Mouse (Mus musculus): ENCODE results near the gene Abi1. TPM values are rescaled to one million over a fixed set of nuclear protein-coding genes. Genes with fewer than 3 reads are reported as not detected.
"Not testable (repeated sequence)": the region's sequence is repeated elsewhere in the genome, so short reads cannot be mapped to it uniquely, and the experiment has no call there.

The Abi1 gene
- polyA plus RNA-seq, 1 experiment from 2014 or later = 58.1 TPM

GRCm38 (mm10) chr2:22949956-22950355 lies 90.1 kb downstream of the Abi1 start:
- H3K36me3 ChIP-seq = peaks cover 6% of the 10 kb centered on the region; the same call in 1 of the 2 replicates
- H3K4me1 ChIP-seq = no peaks in the 10 kb centered on the region
- no peak overlapping the region for H3K27ac ChIP-seq (replicated peaks)
- no peak overlapping the region for H3K4me3 ChIP-seq
- no peaks in the 10 kb centered on the region for H3K9me3 ChIP-seq
- no peak overlapping the region for H3K9ac ChIP-seq (replicated peaks)
- no peak overlapping the region for H3K4me2 ChIP-seq (replicated peaks)
- WGBS = 67% methylated on average over 4 of the region's 4 CpGs
- no peak for ATAC-seq (replicated peaks)
- H3K27me3 ChIP-seq = no peaks in the 10 kb centered on the region

GRCm38 (mm10) chr2:22933556-22933955 lies 106.5 kb downstream of the Abi1 start:
- no peak overlapping the region for H3K4me3 ChIP-seq
- no peaks in the 10 kb centered on the region for H3K9me3 ChIP-seq
- H3K27me3 ChIP-seq = no peaks in the 10 kb centered on the region
- WGBS = 92% methylated on average over 1 of the region's 1 CpGs
- no peaks in the 10 kb centered on the region for H3K4me1 ChIP-seq
- no peak overlapping the region for H3K4me2 ChIP-seq (replicated peaks)
- no peak overlapping the region for H3K9ac ChIP-seq (replicated peaks)
- peaks cover 40% of the 10 kb centered on the region for H3K36me3 ChIP-seq
- no peak overlapping the region for H3K27ac ChIP-seq (replicated peaks)
- ATAC-seq (replicated peaks) = no peak

DNA sequence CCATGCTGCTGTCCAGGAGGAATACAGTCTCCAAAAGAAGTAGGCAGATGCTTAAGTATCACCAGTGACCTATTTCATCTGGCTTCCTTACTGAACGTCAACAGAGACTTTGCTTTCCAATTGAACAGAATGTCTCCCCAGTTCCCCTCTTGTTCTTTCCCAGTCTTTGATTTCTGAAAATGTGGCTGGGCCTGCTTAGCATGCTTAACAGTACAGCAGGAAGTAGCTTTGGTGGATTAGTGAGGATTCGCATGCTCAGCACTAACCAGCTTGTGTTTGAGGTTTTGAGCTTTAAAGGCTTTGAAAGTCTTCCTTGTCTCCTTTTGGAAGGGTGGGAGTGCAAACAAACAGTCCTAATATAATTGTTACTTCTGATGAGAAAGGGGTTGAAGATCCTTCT lies 111.8 kb downstream of the Abi1 start:
- no peak overlapping the region for H3K4me3 ChIP-seq
- H3K9ac ChIP-seq (replicated peaks) = no peak overlapping the region
- no peak for ATAC-seq (replicated peaks)
- WGBS = 64% methylated on average over 2 of the region's 2 CpGs
- no peaks in the 10 kb centered on the region for H3K9me3 ChIP-seq
- H3K4me1 ChIP-seq = no peaks in the 10 kb centered on the region
- H3K27me3 ChIP-seq = no peaks in the 10 kb centered on the region
- H3K27ac ChIP-seq (replicated peaks) = no peak overlapping the region
- H3K36me3 ChIP-seq = peaks cover 30% of the 10 kb centered on the region; the same call in 1 of the 2 replicates
- no peak overlapping the region for H3K4me2 ChIP-seq (replicated peaks)

GRCm38 (mm10) chr2:22925911-22926310 lies 114.1 kb downstream of the Abi1 start:
- not testable (repeated sequence) for H3K27ac ChIP-seq (replicated peaks); H3K4me1 ChIP-seq; ATAC-seq (replicated peaks); H3K4me2 ChIP-seq (replicated peaks); H3K9ac ChIP-seq (replicated peaks); H3K27me3 ChIP-seq; H3K9me3 ChIP-seq; H3K4me3 ChIP-seq
- H3K36me3 ChIP-seq = peaks cover 23% of the 10 kb centered on the region
- WGBS = 97% methylated on average over 3 of the region's 3 CpGs

DNA sequence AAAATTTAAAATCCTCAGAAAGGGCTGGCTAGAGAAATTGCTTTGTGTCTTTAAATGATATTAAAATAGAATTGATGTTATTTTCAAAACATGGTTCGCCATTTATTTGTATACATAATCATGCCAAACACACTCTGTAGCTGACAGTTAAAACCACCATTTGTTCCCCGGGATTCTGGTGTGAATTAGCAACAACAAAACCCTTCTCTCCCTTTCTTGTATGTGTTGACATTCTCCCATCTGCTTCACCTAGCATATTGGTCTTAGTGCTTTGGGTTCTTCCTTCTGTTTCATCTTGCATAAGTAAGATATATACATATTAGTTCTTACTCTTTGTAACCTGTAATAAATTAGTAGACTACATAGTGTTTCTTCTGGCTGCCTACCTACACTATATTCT lies 121.4 kb downstream of the Abi1 start:
- no peaks in the 10 kb centered on the region for H3K9me3 ChIP-seq
- H3K9ac ChIP-seq (replicated peaks) = no peak overlapping the region
- 66% methylated on average over 2 of the region's 2 CpGs for WGBS
- no peaks in the 10 kb centered on the region for H3K4me1 ChIP-seq
- H3K27ac ChIP-seq (replicated peaks) = no peak overlapping the region
- ATAC-seq (replicated peaks) = no peak; the same call in 1 of the 2 replicates
- H3K36me3 ChIP-seq = peaks cover 40% of the 10 kb centered on the region
- no peaks in the 10 kb centered on the region for H3K27me3 ChIP-seq
- H3K4me2 ChIP-seq (replicated peaks) = no peak overlapping the region
- no peak overlapping the region for H3K4me3 ChIP-seq

GRCm38 (mm10) chr2:22914421-22914820 lies 125.6 kb downstream of the Abi1 start:
- no peak overlapping the region for H3K4me3 ChIP-seq
- no peak overlapping the region for H3K4me2 ChIP-seq (replicated peaks)
- no peaks in the 10 kb centered on the region for H3K9me3 ChIP-seq
- H3K27me3 ChIP-seq = no peaks in the 10 kb centered on the region
- H3K9ac ChIP-seq (replicated peaks) = no peak overlapping the region
- no peak overlapping the region for H3K27ac ChIP-seq (replicated peaks)
- WGBS = 76% methylated on average over 3 of the region's 3 CpGs
- ATAC-seq (replicated peaks) = no peak
- H3K4me1 ChIP-seq = no peaks in the 10 kb centered on the region
- H3K36me3 ChIP-seq = peaks cover 62% of the 10 kb centered on the region

- Histone ChIP-seq H3K9ac (replicated peaks) (no peak overlapping the region), H3K36me3 (peaks cover 43% of the 10 kb centered on the region), H3K9me3 (no peaks in the 10 kb centered on the region), H3K4me1 (no peaks in the 10 kb centered on the region), H3K27ac (replicated peaks) (no peak overlapping the region), H3K4me2 (replicated peaks) (no peak overlapping the region), H3K4me3 (no peak overlapping the region), H3K27me3 (no peaks in the 10 kb centered on the region)
- 95% methylated on average over 3 of the region's 3 CpGs for WGBS
- no peak for ATAC-seq (replicated peaks)
Observed at GRCm38 (mm10) chr2:22903947-22904346, 136.1 kb downstream of the Abi1 start.

DNA sequence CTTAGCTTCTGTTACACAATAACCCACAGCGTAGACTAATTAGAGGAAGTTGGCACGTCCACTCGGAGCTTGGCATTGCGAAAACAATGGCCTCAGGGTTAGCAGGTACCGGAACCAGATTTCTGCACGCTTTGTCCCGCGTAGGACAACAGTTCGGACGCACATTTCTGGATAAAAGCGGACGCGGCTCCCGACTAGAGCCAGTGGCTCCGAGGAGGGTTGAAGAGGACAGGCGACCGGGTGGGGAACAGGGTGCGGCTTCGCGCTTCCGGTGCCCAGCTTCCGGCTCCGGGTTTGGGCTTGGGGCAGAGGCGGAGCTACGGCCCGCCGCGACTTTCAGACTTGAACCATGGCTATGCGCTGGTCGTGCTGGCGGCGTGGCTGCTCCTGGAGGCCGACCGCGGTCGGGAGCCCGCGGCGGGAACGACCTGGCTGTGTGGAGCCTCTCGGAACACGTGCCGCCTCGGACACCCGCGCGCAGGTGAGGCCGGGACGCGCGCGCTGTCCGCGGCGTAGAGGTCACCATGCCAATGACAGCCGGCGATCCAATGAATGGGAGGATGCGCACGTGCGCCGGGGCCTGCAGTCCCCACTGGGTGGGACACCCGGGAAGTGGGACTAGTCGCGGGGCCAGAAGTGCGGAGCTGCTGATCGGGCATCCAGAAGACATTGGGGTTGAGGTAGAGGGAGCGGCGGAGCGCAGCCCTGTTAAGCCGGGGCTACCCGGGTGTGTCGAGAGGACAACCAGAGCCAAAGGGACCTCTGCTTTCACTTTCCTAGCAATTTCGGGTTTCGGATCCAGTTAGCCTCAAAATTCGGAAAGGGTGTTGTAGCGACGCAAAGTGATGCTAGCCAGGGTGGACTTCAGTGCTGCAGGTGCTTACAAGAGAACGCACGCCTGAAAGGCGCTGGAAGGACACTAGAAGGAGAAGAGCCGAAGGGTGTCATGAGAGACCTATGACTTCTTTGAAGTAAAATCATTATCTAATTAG lies 144.5 kb downstream of the Abi1 start, which contains the start of gene Pdss1:
Gene Pdss1, plus strand, starts transcription at position 241 of the 992 bp plus-strand sequence.
- Histone ChIP-seq H3K27ac (replicated peaks) (peak within 1 kb of the TSS; percentile 82), H3K4me2 (replicated peaks) (peak within 1 kb of the TSS; percentile 66), H3K4me3 (peak within 1 kb of the TSS; percentile 73), H3K36me3 (no peaks in the 10 kb centered on the region), H3K27me3 (no peaks in the 10 kb centered on the region), H3K9me3 (no peaks in the 10 kb centered on the region), H3K9ac (replicated peaks) (peak within 1 kb of the TSS; percentile 61), H3K4me1 (peaks cover 20% of the 10 kb centered on the region)
- peak; percentile 99 for ATAC-seq (replicated peaks)
- under 1% methylated on average over 81 of the region's 81 CpGs for WGBS

DNA sequence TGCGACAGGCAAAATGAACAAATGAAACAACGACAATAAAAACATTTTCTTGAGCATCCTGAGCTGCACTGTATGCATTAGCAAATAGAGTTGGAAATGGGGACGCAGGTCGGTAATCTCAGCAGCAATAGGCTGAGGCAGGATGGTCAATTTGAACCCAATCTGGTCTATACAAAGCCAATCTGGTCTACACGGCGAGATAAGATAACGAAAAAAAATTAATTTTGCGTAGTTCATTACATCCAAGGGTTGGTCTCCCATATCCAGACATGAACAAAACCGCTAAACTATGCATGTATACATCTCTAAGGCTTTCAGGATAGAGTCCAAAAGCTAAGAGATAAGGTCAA lies 145.1 kb downstream of the Abi1 start:
- 22% methylated on average over 9 of the region's 9 CpGs for WGBS
- Histone ChIP-seq H3K36me3 (no peaks in the 10 kb centered on the region), H3K4me1 (peaks cover 20% of the 10 kb centered on the region), H3K27me3 (no peaks in the 10 kb centered on the region), H3K4me2 (replicated peaks) (peak overlapping the region; percentile 66), H3K9me3 (no peaks in the 10 kb centered on the region), H3K9ac (replicated peaks) (peak overlapping the region; percentile 61), H3K27ac (replicated peaks) (peak overlapping the region; percentile 82), H3K4me3 (peak overlapping the region; percentile 73)
- ATAC-seq (replicated peaks) = peak; percentile 62

Other genes with a start within 250 kb of the Abi1 start
- gene Pdss1, start 144.7 kb downstream of the Abi1 start, polyA plus RNA-seq (2015; fragmentation: Nextera tagmentation; extraction: Ambion mirVana) = 22.7 and 23.8 TPM in 2 replicates
- 75.1 and 75.3 TPM in 2 replicates for gene Acbd5, start 27.9 kb upstream of the Abi1 start, polyA plus RNA-seq (2015; fragmentation: Nextera tagmentation; extraction: Ambion mirVana)
- gene Mastl, start 115.8 kb upstream of the Abi1 start, polyA plus RNA-seq (2015; fragmentation: Nextera tagmentation; extraction: Ambion mirVana) = 4.9 and 5.8 TPM in 2 replicates
- gene Yme1l1, start 116.1 kb upstream of the Abi1 start, polyA plus RNA-seq (2015; fragmentation: Nextera tagmentation; extraction: Ambion mirVana) = 69.4 and 71.7 TPM in 2 replicates
- 0.15 TPM in 1 of 2 replicates, not detected in the other for gene 4931423N10Rik, start 167.2 kb upstream of the Abi1 start, polyA plus RNA-seq (2015; fragmentation: Nextera tagmentation; extraction: Ambion mirVana)

Data from forebrain, embryonic 15.5 days (tissue).